13 mouse cellular contexts compared by ENCODE assay signal in the genomic region with DNA sequence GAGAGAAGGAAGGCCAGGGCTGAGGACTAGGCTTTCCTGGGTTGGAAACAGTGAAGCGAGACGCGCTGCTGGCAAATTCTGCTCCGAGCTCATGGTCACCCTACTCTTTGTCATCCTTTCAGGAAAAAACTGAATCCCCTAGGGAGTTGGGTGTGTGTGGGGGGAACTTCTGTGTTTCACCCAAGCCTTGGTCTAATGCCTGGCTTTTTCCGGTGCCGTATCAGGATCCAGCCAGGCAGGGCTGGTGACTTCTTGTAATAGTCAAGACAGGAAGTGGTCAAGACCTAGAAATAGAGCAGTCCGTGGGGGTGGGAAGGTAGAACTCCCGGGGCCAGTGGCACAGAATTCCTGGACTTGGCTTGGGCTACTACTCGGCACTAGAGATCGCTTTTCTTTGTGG. TPM values are rescaled to one million over a fixed set of nuclear protein-coding genes. Genes with fewer than 3 reads are reported as not detected.
DNase-seq lines count a peak whose midpoint lies in the region; ATAC-seq and TF ChIP-seq lines count a peak whose summit lies in the region.
"Had no signal": no experiment of that assay in that cellular context is flagged by ENCODE, and none has a peak within 500 bp of the region (broad histone marks: within the 10 kb centered on the region; RNA-seq: fewer than 3 reads in every experiment).

No protein-coding gene starts in this region.

- DNase-seq in kidney, adult 11 months, result peak; percentile 28
- DNase-seq in CH12.LX (ENCODE audit: extremely low read depth), result no peak
- no peak for DNase-seq in liver, postnatal 0 days
- DNase-seq in spleen, postnatal 14 days (ENCODE audit: low spot score in 2 of 2), result no peak
- DNase-seq: cerebellum, adult 2 months; spleen, adult 18-20 months had no signal

- H3K9me3 ChIP-seq in kidney, embryonic 15.5 days (replicated peaks), result no peaks in the 10 kb centered on the region
- no peaks in the 10 kb centered on the region for H3K9me3 ChIP-seq in CH12.LX (replicated peaks; ENCODE audit: low read length)
- no peaks in the 10 kb centered on the region for H3K9me3 ChIP-seq in liver, postnatal 0 days (ENCODE audit: low read length)
- H3K9me3 ChIP-seq in hindbrain, embryonic 12.5 days (replicated peaks), result no peaks in the 10 kb centered on the region
- H3K9me3 ChIP-seq: limb, embryonic 12.5 days; midbrain, embryonic 15.5 days; neural tube, embryonic 12.5 days had no signal

- H3K4me1 ChIP-seq in kidney, embryonic 15.5 days, result 0 out of 2 replicates have a peak, but pooled peaks cover 7% of the 10 kb centered on the region
- peaks cover 0 to 16% of the 10 kb centered on the region in 2 experiments; a peak in 2 of 4 replicates for H3K4me1 ChIP-seq in CH12.LX (ENCODE audit: control insufficient read depth in 1 of 2, insufficient read depth in 2 of 2)
- H3K4me1 ChIP-seq in liver, postnatal 0 days (ENCODE audit: insufficient read depth), result peaks cover 3% of the 10 kb centered on the region; the same call in 1 of the 2 replicates
- no peaks in the 10 kb centered on the region for H3K4me1 ChIP-seq in hindbrain, embryonic 12.5 days
- H3K4me1 ChIP-seq: limb, embryonic 12.5 days; midbrain, embryonic 15.5 days; neural tube, embryonic 12.5 days had no signal

- dilution Hi-C loops in CH12.LX (cut with MboI; ENCODE audit: extremely low pct_ligation_motif_present, extremely low pct_unique_long_range_greater_than_20kb, low sequenced_read_pairs), result no loop called here

- no peaks in the 10 kb centered on the region for H3K36me3 ChIP-seq in kidney, embryonic 15.5 days
- no peaks in the 10 kb centered on the region for H3K36me3 ChIP-seq in CH12.LX (replicated peaks in 1 of 2; ENCODE audit: control insufficient read depth in 1 of 2, insufficient read depth in 1 of 2, low read length in 1 of 2)
- no peaks in the 10 kb centered on the region for H3K36me3 ChIP-seq in liver, postnatal 0 days (replicated peaks; ENCODE audit: insufficient read depth, low read length)
- no peaks in the 10 kb centered on the region for H3K36me3 ChIP-seq in hindbrain, embryonic 12.5 days
- H3K36me3 ChIP-seq: limb, embryonic 12.5 days; midbrain, embryonic 15.5 days; neural tube, embryonic 12.5 days had no signal

- no peak for ATAC-seq in kidney, embryonic 15.5 days (replicated peaks; ENCODE audit: low FRiP score)
- peak; percentile 70 for ATAC-seq in common myeloid progenitor, adult 5-6 weeks (replicated peaks; ENCODE audit: low read depth, poor library complexity, severe bottlenecking)
- peak; percentile 44; the same call in 1 of the 2 replicates for ATAC-seq in liver, postnatal 0 days
- no peak for ATAC-seq in hindbrain, embryonic 12.5 days (ENCODE audit: low FRiP score)
- ATAC-seq: activated CD4-positive, CD25-positive, alpha-beta regulatory T cell, adult 4 months; midbrain, embryonic 15.5 days had no signal

- no peak overlapping the region for H3K27ac ChIP-seq in kidney, embryonic 15.5 days
- H3K27ac ChIP-seq in CH12.LX (ENCODE audit: insufficient read depth, low read depth), result no peak overlapping the region
- no peak overlapping the region for H3K27ac ChIP-seq in liver, postnatal 0 days (ENCODE audit: low read depth)
- no peak overlapping the region for H3K27ac ChIP-seq in hindbrain, embryonic 12.5 days
- H3K27ac ChIP-seq: limb, embryonic 12.5 days; midbrain, embryonic 15.5 days; neural tube, embryonic 12.5 days had no signal

- no peak for TF ChIP-seq RAD21 in CH12.LX (IDR thresholded peaks at IDR 0.05; ENCODE audit: low read depth, low read length)

- TF ChIP-seq POLR2A in CH12.LX (IDR thresholded peaks at IDR 0.05; ENCODE audit: low read depth, low read length), result no peak

- H3K4me2 ChIP-seq in kidney, embryonic 15.5 days, result no peak overlapping the region
- H3K4me2 ChIP-seq in CH12.LX (ENCODE audit: insufficient read depth, low read depth, poor library complexity, severe bottlenecking), result no peak overlapping the region
- no peak overlapping the region for H3K4me2 ChIP-seq in liver, postnatal 0 days (ENCODE audit: low read depth, low read length)
- no peak overlapping the region for H3K4me2 ChIP-seq in hindbrain, embryonic 12.5 days (replicated peaks)
- H3K4me2 ChIP-seq: limb, embryonic 12.5 days; midbrain, embryonic 15.5 days; neural tube, embryonic 12.5 days had no signal

- in situ Hi-C loops in CH12.LX (cut with MboI; ENCODE audit: low pct_ligation_motif_present, low pct_unique_long_range_greater_than_20kb, low sequenced_read_pairs), result loop anchor here (25.0 kb wide), 1 partner anchor 441 kb away; no protein-coding TSS in a partner anchor

- no peak for TF ChIP-seq CTCF in CH12.LX (conservative IDR thresholded peaks at IDR 0.05 in 1 of 2, IDR thresholded peaks at IDR 0.05 in 1 of 2; ENCODE audit: low read depth in 2 of 2, low read length in 2 of 2)
- no peak for TF ChIP-seq CTCF in liver, postnatal 0 days (IDR thresholded peaks at IDR 0.05; ENCODE audit: low read depth)

- 0 out of 2 replicates have a peak, but pooled peaks have one; percentile 22 for TF ChIP-seq EP300 in CH12.LX (IDR thresholded peaks at IDR 0.05; ENCODE audit: low read length)
- TF ChIP-seq EP300 in liver, postnatal 0 days (IDR thresholded peaks at IDR 0.05; ENCODE audit: low read depth), result peak; percentile 66

- 73% methylated on average over 10 of the region's 10 CpGs for WGBS in kidney, embryonic 15.5 days
- WGBS in liver, postnatal 0 days (ENCODE audit: insufficient replicate concordance), result 37% methylated on average over 10 of the region's 10 CpGs
- WGBS in hindbrain, embryonic 12.5 days, result 82% methylated on average over 10 of the region's 10 CpGs

- H3K9ac ChIP-seq in kidney, embryonic 15.5 days, result no peak overlapping the region
- no peak overlapping the region for H3K9ac ChIP-seq in CH12.LX (ENCODE audit: insufficient read depth, low read depth)
- H3K9ac ChIP-seq in liver, postnatal 0 days (replicated peaks), result no peak overlapping the region
- H3K9ac ChIP-seq in hindbrain, embryonic 12.5 days, result no peak overlapping the region
- H3K9ac ChIP-seq: limb, embryonic 12.5 days; midbrain, embryonic 15.5 days; neural tube, embryonic 12.5 days had no signal

- no peak overlapping the region for H3K4me3 ChIP-seq in kidney, embryonic 15.5 days (replicated peaks)
- no peak overlapping the region for H3K4me3 ChIP-seq in CH12.LX (replicated peaks in 1 of 3; ENCODE audit: low read depth in 2 of 3, low read length in 2 of 3, poor library complexity in 1 of 3)
- H3K4me3 ChIP-seq in liver, postnatal 0 days (ENCODE audit: low read depth, low read length), result no peak overlapping the region
- no peak overlapping the region for H3K4me3 ChIP-seq in hindbrain, embryonic 12.5 days
- H3K4me3 ChIP-seq: limb, embryonic 12.5 days; midbrain, embryonic 15.5 days; neural tube, embryonic 12.5 days had no signal

- H3K79me2 ChIP-seq in CH12.LX (replicated peaks; ENCODE audit: control insufficient read depth, extremely low read depth, insufficient read depth, poor library complexity, severe bottlenecking), result no peaks in the 10 kb centered on the region

- no peaks in the 10 kb centered on the region for H3K27me3 ChIP-seq in kidney, embryonic 15.5 days
- H3K27me3 ChIP-seq in CH12.LX (replicated peaks), result no peaks in the 10 kb centered on the region
- no peaks in the 10 kb centered on the region for H3K27me3 ChIP-seq in liver, postnatal 0 days (ENCODE audit: insufficient read depth, low read length)
- no peaks in the 10 kb centered on the region for H3K27me3 ChIP-seq in hindbrain, embryonic 12.5 days
- H3K27me3 ChIP-seq: limb, embryonic 12.5 days; midbrain, embryonic 15.5 days; neural tube, embryonic 12.5 days had no signal

TF ChIP-seq in CH12.LX, 34 proteins besides CTCF, POLR2A, EP300 and RAD21:
- TF ChIP-seq MYC (IDR thresholded peaks at IDR 0.05; ENCODE audit: low read depth, low read length), result no peak
- TF ChIP-seq MEF2A (IDR thresholded peaks at IDR 0.05; ENCODE audit: borderline replicate concordance, low read depth, low read length), result peak; percentile 61; the same call in 1 of the 2 replicates

RNA-seq across cellular contexts. Expression of gene Itgb3, which starts 11.4 kb away (rescaled TPM):
- polyA plus RNA-seq in kidney, embryonic 15.5 days (2015; fragmentation: Nextera tagmentation; extraction: Ambion mirVana), result 3.4 and 3.6 TPM in 2 replicates
- 1.8 and 3.0 TPM in 2 replicates for total RNA-seq in CH12.LX (2012; rRNA removed)
- 2.9 and 3.2 TPM in 2 replicates for total RNA-seq in CH12.LX (2014; rRNA removed)
- 9.5 and 11.0 TPM in 2 replicates for polyA plus RNA-seq in CH12.LX (2012; ENCODE audit: insufficient read length, low read depth)
- total RNA-seq in common myeloid progenitor, adult 5-6 weeks (2017), result 12.3 and 15.8 TPM in 2 replicates
- 13.6 and 16.0 TPM in 2 replicates for polyA plus RNA-seq in liver, postnatal 0 days (2015; fragmentation: Nextera tagmentation; extraction: Ambion mirVana)
- 2.9 and 3.4 TPM in 2 replicates for polyA plus RNA-seq in hindbrain, embryonic 12.5 days (2016; fragmentation: Nextera tagmentation; extraction: Ambion mirVana)

RNA-seq across cellular contexts. Expression of gene Myl4, which starts 45.9 kb away (rescaled TPM):
- polyA plus RNA-seq in kidney, embryonic 15.5 days (2015; fragmentation: Nextera tagmentation; extraction: Ambion mirVana), result 16.9 and 29.9 TPM in 2 replicates
- 49.6 and 55.9 TPM in 2 replicates for total RNA-seq in CH12.LX (2012; rRNA removed)
- total RNA-seq in CH12.LX (2014; rRNA removed), result 39.4 and 42.8 TPM in 2 replicates
- polyA plus RNA-seq in CH12.LX (2012; ENCODE audit: insufficient read length, low read depth), result 83.0 and 93.3 TPM in 2 replicates
- 0.87 and 1.2 TPM in 2 replicates for total RNA-seq in common myeloid progenitor, adult 5-6 weeks (2017)
- 8.1 and 8.3 TPM in 2 replicates for polyA plus RNA-seq in liver, postnatal 0 days (2015; fragmentation: Nextera tagmentation; extraction: Ambion mirVana)
- polyA plus RNA-seq in hindbrain, embryonic 12.5 days (2016; fragmentation: Nextera tagmentation; extraction: Ambion mirVana), result 6.1 and 17.5 TPM in 2 replicates

RNA-seq across cellular contexts. Expression of gene Cdc27, which starts 45.9 kb away (rescaled TPM):
- 38.2 and 43.3 TPM in 2 replicates for polyA plus RNA-seq in kidney, embryonic 15.5 days (2015; fragmentation: Nextera tagmentation; extraction: Ambion mirVana)
- total RNA-seq in CH12.LX (2012; rRNA removed) (34.0 and 38.7 TPM in 2 replicates), CH12.LX (2014; rRNA removed) (86.8 and 93.5 TPM in 2 replicates)
- polyA plus RNA-seq in CH12.LX (2012; ENCODE audit: insufficient read length, low read depth), result 68.0 and 71.9 TPM in 2 replicates
- total RNA-seq in common myeloid progenitor, adult 5-6 weeks (2017), result 74.3 and 78.4 TPM in 2 replicates
- 12.3 and 13.8 TPM in 2 replicates for polyA plus RNA-seq in liver, postnatal 0 days (2015; fragmentation: Nextera tagmentation; extraction: Ambion mirVana)
- 47.6 and 50.4 TPM in 2 replicates for polyA plus RNA-seq in hindbrain, embryonic 12.5 days (2016; fragmentation: Nextera tagmentation; extraction: Ambion mirVana)

Comparison
In these comparisons a context has a peak if more than half of its experiments do, and no peak if none do; other contexts are left out.
1. ATAC-seq: peak in common myeloid progenitor, adult 5-6 weeks (single experiment) and liver, postnatal 0 days (single experiment); none in kidney, embryonic 15.5 days (single experiment) and hindbrain, embryonic 12.5 days (single experiment).